Mouse (Mus musculus): ENCODE measurements around the gene Gadd45a.
"Not testable (repeated sequence)": the region's sequence is repeated elsewhere in the genome, so short reads cannot be mapped to it uniquely, and the experiment has no call there.

DNA sequence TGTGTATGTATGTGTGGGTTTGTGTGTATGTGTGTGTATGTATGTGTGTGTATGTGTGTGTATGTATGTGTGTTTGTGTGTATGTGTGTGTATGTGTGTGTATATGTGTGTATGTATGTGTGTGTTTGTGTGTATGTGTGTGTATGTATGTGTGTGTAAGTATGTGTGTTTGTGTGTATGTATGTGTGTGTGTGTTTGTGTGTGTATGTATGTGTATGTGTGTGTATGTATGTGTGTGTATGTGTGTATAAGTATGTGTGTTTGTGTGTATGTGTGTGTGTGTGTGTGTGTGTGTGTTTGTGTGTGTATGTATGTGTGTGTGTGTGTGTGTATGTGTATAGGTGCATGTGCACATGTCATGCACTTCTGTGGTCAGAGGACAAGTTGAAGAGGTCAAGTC, 4.7 kb downstream of the Gadd45a start:
- not testable (repeated sequence) for TF ChIP-seq GATA1 (IDR thresholded peaks at IDR 0.05; ENCODE audit: borderline replicate concordance, low read length); FLI1 (IDR thresholded peaks at IDR 0.05; ENCODE audit: low read length)
